Mouse (Mus musculus) C2C12 (cell line): ENCODE measurements around the gene Pou6f2. TPM values are rescaled to one million over a fixed set of nuclear protein-coding genes. Genes with fewer than 3 reads are reported as not detected.

Experiments
- H3K27me3 ChIP-seq: one replicate; pipeline ENCODE4 v1.6.1; 2011; ENCODE audit not compliant: control insufficient read depth, insufficient read depth, insufficient read length
- H3K36me3 ChIP-seq: one replicate; pipeline ENCODE4 v1.6.1; 2011; ENCODE audit not compliant: control insufficient read depth, insufficient read depth
- H3K4me3 ChIP-seq: one replicate; pipeline ENCODE4 v1.5.1; 2011; ENCODE audit warnings: mild to moderate bottlenecking, control low read depth; ENCODE audit not compliant: poor library complexity, insufficient read depth, severe bottlenecking
- H3K79me2 ChIP-seq: one replicate; pipeline ENCODE4 v1.6.1; 2011; ENCODE audit not compliant: control insufficient read depth, insufficient read depth
- H3K79me3 ChIP-seq: one replicate; pipeline ENCODE4 v1.6.1; 2011; ENCODE audit warnings: low read depth, control low read depth
- H3ac ChIP-seq: one replicate; pipeline ENCODE3; 2011; ENCODE audit warnings: low read depth; ENCODE audit not compliant: control insufficient read depth, insufficient read length
- CEBPB ChIP-seq: IDR thresholded peaks from one replicate; pipeline ENCODE4 v1.6.1; 2011; ENCODE audit warnings: low read depth, mild to moderate bottlenecking, control low read depth, moderate library complexity
- CTCF ChIP-seq: IDR thresholded peaks from one replicate; pipeline ENCODE4 v1.5.1; 2011; ENCODE audit not compliant: control insufficient read depth, insufficient read depth, insufficient read length
- FOSL1 ChIP-seq: IDR thresholded peaks from one replicate; pipeline ENCODE4 v1.8.0; 2011; ENCODE audit warnings: mild to moderate bottlenecking, low read length; ENCODE audit not compliant: poor library complexity, insufficient read depth, severe bottlenecking
- MAX ChIP-seq: IDR thresholded peaks from one replicate; pipeline ENCODE4 v1.6.1; 2011; ENCODE audit warnings: mild to moderate bottlenecking, control low read depth
- MYOD1 ChIP-seq: IDR thresholded peaks from one replicate; pipeline ENCODE4 v1.6.1; 2011; ENCODE audit warnings: low read depth; ENCODE audit not compliant: control insufficient read depth, insufficient read length
- MYOG ChIP-seq: IDR thresholded peaks from one replicate; pipeline ENCODE4 v1.6.1; 2011; ENCODE audit not compliant: control insufficient read depth, insufficient read length; ENCODE audit errors: extremely low read depth
- USF1 ChIP-seq: IDR thresholded peaks from one replicate; pipeline ENCODE4 v1.6.1; 2011; ENCODE audit warnings: low read depth, mild to moderate bottlenecking, control low read depth, moderate library complexity
- long read RNA-seq, 2 experiments: library from polyadenylated mRNA; unstranded; transcript quantifications; one replicate each; pipeline ENCODE4 v2.0.0; 2019 to 2020
- polyA plus RNA-seq: library from polyadenylated mRNA; unstranded; fragments of >200 nt; fragmentation: generic; extraction: Trizol; gene quantifications from one replicate; pipeline ENCODE4 v1.2.1, GENCODE M21; 2012; ENCODE audit warnings: missing spikeins

The Pou6f2 gene
- polyA plus RNA-seq: not detected
- long read RNA-seq, experiment 1: 0 reads
- long read RNA-seq, experiment 2: 0 reads

DNA sequence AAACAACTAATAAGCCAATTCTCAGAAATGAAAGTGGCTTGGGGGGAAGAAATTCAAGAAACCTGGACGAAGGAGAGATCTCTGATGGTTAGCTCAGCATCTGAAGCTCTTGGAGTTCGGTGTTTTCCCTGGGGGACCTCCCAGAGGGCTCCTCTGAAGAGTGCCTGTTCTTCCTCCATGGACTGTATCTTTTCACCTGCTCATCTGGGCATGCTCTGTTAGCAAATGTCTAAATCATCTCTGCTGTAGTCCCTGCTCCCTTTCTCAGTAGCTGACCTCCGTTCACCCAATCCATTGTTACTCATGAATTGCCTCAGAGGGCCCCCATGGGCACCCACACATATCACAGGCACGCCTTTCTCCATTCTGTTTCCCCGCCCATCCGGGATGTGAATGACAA lies at the start of gene Pou6f2:
TSS of gene Pou6f2 (minus strand) at position 101 of the 400 bp plus-strand sequence.
- H3K4me3 ChIP-seq: no peak within 1 kb of the TSS
- H3K36me3 ChIP-seq: no peaks in the 10 kb centered on the region
- H3K79me3 ChIP-seq: no peaks in the 10 kb centered on the region
- TF ChIP-seq MAX: no peak
- TF ChIP-seq CEBPB: no peak
- no peak for TF ChIP-seq MYOD1
- TF ChIP-seq FOSL1: no peak
- no peak for TF ChIP-seq MYOG
- no peak for TF ChIP-seq USF1
- no peak for TF ChIP-seq CTCF
- H3ac ChIP-seq: no peak within 1 kb of the TSS
- H3K27me3 ChIP-seq: no peaks in the 10 kb centered on the region
- H3K79me2 ChIP-seq: no peaks in the 10 kb centered on the region

DNA sequence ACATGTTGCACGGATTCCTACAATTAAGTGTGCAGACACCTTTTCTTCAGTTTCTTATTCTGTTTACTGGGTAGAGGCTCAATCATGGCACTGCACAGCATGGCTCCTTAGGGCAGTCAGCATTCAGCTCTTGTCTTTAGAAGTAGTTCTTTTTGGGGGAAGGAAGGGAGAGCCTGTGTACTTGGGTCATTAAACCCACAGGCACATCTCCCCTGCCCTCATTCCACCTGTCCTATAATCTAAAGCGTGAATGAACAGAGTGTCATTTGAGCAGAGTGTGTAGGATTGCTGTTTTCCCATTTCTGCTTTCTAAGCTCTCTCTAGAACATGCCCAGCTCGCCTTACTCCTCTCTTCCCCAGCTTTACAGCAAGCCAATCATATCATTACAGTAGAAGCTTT lies 42.4 kb upstream of the Pou6f2 start:
- TF ChIP-seq USF1: no peak
- TF ChIP-seq CEBPB: no peak
- TF ChIP-seq FOSL1: no peak
- TF ChIP-seq CTCF: no peak
- TF ChIP-seq MAX: no peak
- TF ChIP-seq MYOD1: no peak
- TF ChIP-seq MYOG: no peak
- H3K4me3 ChIP-seq: no peak overlapping the region
- no peaks in the 10 kb centered on the region for H3K79me2 ChIP-seq
- no peaks in the 10 kb centered on the region for H3K79me3 ChIP-seq
- H3K27me3 ChIP-seq: no peaks in the 10 kb centered on the region
- no peaks in the 10 kb centered on the region for H3K36me3 ChIP-seq
- H3ac ChIP-seq: no peak overlapping the region

GRCm38 (mm10) chr13:18387673-18388072 lies 9.8 kb downstream of the Pou6f2 start:
- TF ChIP-seq CEBPB: no peak
- no peak for TF ChIP-seq MYOD1
- TF ChIP-seq MAX: no peak
- no peak for TF ChIP-seq CTCF
- no peak for TF ChIP-seq USF1
- TF ChIP-seq FOSL1: no peak
- no peak for TF ChIP-seq MYOG
- H3K4me3 ChIP-seq: no peak overlapping the region
- no peaks in the 10 kb centered on the region for H3K79me2 ChIP-seq
- H3K79me3 ChIP-seq: no peaks in the 10 kb centered on the region
- H3ac ChIP-seq: no peak overlapping the region
- H3K27me3 ChIP-seq: no peaks in the 10 kb centered on the region
- no peaks in the 10 kb centered on the region for H3K36me3 ChIP-seq

DNA sequence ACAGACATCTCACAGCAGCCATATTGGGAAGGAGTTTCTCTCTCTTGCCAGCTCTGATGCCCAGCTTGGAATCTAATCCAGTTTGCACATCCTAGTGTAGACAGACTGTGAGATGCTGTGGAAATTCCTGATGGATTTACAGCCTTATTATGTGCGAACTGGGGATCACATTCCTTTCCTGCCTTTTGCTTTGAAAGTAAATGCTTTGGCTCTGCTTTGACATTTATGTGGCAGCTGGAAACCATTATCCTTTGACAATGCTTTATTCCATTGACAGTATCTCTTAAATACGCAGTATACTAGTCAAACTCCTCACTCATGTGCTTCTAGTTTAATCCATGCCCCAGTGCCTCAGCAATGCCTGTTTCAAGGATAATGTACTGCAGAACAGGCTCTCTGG lies 34.1 kb downstream of the Pou6f2 start:
- no peaks in the 10 kb centered on the region for H3K36me3 ChIP-seq
- H3ac ChIP-seq: no peak overlapping the region
- TF ChIP-seq MYOG (no peak), MAX (no peak), USF1 (no peak), MYOD1 (no peak), FOSL1 (no peak), CEBPB (no peak), CTCF (no peak)
- H3K4me3 ChIP-seq: no peak overlapping the region
- no peaks in the 10 kb centered on the region for H3K79me2 ChIP-seq
- no peaks in the 10 kb centered on the region for H3K79me3 ChIP-seq
- H3K27me3 ChIP-seq: no peaks in the 10 kb centered on the region

DNA sequence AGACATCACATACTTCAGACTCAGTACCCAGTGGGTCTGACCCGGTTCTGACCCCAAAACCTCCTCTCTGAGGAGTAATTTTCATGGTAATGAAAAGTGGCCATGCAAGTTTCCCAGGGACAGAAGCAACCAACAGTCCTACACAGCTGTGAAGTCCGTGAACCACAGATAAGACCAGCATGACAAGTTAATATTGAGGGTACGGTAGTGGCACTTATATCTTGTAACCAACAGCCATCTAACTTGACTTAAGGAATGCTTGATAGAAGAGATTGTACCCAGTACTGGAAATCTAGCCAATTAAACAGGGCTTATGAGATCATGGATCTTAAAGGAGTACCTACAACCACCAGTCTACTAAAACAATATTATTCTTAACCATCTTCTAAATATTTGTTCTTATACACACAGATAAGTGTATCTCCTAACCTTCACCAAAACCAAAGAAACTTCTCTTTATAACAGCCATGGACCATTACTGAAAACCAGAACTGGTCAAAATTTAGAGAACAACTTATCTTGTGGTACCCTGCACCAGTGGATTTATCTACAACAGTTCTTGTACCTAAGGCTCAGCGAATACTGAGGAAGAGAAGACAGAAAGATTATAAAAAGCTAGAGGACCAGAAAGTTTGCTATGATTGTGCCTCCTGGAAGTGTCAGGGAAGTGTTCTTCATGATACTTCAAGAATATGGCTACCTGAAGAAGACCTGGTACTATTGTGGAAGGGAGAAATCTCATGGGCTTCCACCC lies 52.7 kb downstream of the Pou6f2 start:
- Histone ChIP-seq H3ac (no peak overlapping the region), H3K4me3 (no peak overlapping the region), H3K79me3 (no peaks in the 10 kb centered on the region), H3K36me3 (no peaks in the 10 kb centered on the region), H3K27me3 (no peaks in the 10 kb centered on the region), H3K79me2 (no peaks in the 10 kb centered on the region)
- TF ChIP-seq USF1 (no peak), MAX (no peak), MYOG (no peak), MYOD1 (no peak), CTCF (no peak), CEBPB (no peak)
